Mouse (Mus musculus): ENCODE results near the gene Pfdn2.

- TF ChIP-seq CTCF (IDR thresholded peaks at IDR 0.05; ENCODE audit: low read depth) (no peak), EP300 (IDR thresholded peaks at IDR 0.05; ENCODE audit: low read depth) (no peak)
These were observed 38.9 kb downstream of the Pfdn2 start for GRCm38 (mm10) chr1:171384361-171384760.
